Mouse (Mus musculus) ovary, postnatal 14 days (tissue): ENCODE measurements around the gene Cyp2f2.

Source experiments
- DNase-seq: peaks from one replicate; pipeline ENCODE4 v3.0.0; 2022; ENCODE audit warnings: low spot score

Gene Cyp2f2

GRCm38 (mm10) chr7:27153205-27153764, 33.6 kb downstream of the Cyp2f2 start, which contains the start of gene Cyp2t4:
Gene Cyp2t4 (plus strand): TSS chr7:27153714.
- no peak for DNase-seq

DNA sequence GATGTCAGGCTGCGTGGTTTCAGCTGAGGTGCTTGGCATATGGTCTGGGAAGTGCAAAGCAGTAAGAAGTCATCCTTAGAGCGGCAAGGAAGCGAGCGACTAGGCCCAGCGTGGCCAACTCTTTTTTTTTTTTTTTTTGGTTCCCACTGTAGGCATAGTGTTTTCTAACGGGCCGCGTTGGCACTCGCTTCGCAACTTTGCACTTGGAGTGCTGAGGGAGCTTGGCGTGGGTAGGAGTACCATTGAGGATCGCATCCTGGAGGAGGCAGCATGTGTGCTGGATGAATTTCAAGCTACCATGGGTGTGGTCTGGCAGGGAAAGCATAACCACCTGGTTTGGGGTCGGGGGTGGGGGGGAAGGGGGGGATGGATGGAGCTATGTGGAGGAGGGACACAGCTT, 36.3 kb downstream of the Cyp2f2 start:
- DNase-seq = no peak

DNA sequence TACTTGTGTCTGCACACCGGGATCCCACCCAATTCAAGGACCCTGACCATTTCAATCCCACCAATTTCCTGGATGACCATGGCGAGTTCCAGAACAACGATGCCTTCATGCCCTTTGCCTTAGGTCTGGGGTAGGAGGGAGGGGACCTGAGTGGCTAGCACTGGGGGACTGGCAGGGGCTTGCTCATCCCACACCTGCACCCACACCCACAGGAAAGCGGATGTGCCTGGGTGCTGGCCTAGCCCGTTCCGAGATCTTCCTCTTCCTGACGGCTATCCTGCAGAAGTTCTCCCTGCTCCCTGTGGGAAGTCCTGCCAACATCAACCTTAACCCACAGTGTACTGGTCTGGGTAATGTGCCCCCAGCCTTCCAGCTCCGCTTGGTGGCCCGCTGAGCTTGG, 38.5 kb downstream of the Cyp2f2 start:
- no peak for DNase-seq

- DNase-seq = no peak
These were observed 39.5 kb downstream of the Cyp2f2 start for GRCm38 (mm10) chr7:27159256-27159655.

- DNase-seq = peak; percentile 77
These were observed 40.2 kb downstream of the Cyp2f2 start for GRCm38 (mm10) chr7:27159882-27160281.

GRCm38 (mm10) chr7:27160921-27161320, 41.2 kb downstream of the Cyp2f2 start:
- no peak for DNase-seq

GRCm38 (mm10) chr7:27161744-27162143, 42.0 kb downstream of the Cyp2f2 start:
- DNase-seq = no peak

DNA sequence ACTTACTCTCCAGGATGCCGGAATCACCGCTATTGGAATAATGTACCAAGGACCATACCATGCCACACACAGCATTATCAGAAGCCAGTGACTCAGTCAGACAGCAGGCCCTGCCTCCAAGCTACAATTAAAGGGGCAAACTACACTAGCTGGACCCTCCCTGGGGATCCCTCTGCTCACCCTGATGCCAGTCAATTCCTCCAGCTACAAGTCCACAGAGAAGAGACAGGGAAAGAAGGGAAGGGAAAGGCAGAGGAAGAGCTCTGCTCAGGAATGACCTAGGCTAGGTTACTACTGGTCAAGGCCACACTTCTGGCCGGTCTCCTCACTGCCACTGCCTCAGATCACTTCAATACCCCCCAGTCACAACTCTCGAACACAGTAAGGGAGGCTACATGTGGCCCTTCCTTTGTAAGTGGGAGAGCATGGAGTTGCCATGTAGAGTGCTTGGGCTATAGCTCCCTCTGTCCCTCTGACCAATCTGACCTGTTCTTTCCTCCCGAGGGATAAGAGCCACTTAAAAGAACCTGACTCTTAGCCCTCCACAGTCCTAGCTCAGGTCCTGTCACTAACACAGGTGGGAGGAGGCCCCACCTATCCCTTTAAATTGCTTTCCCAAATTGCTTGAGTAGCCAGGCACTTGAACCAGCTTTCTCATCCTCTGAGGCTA, 43.2 kb downstream of the Cyp2f2 start:
- no peak for DNase-seq

DNA sequence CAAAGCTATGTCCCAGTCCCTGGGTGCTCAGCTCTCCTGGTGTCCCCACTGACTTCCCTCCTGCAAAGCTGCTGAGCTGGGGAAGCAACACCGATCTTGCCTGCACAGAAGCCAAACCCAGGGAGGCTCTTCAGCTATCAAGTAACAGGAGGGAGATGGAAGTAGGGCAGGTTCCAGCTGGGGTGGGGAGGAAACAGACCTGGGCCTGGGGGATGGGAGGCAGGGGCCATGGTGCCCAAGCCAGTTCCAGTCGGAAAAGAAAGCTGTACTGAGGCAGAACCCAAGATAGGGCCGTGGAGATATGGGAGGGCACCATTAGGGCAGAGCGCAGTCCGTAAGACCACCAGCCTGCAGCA, 43.7 kb downstream of the Cyp2f2 start:
- DNase-seq = no peak

- no peak for DNase-seq
These were observed 44.6 kb downstream of the Cyp2f2 start for GRCm38 (mm10) chr7:27164112-27164947.

GRCm38 (mm10) chr7:27165007-27165655, 45.4 kb downstream of the Cyp2f2 start:
- DNase-seq = no peak

DNA sequence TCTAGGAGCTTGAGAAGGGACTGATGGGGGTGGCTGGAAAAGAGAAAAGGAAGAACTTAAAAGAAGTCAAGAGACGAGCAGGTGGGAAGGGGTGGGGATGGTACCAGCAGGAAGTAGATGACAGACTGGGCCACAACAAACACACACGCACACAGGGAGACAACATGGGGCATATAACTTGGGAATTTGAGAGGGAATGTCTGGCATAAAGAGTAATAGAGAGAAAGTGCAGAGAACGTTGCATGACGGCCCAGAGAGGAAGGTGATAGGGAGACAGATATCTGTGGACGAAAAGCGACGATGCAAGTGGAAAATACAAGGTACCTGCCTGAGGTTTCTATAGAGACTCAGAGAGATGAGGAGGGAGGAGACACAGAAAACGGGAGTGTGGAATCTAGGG, 46.0 kb downstream of the Cyp2f2 start:
- DNase-seq = no peak

- peak; percentile 76 for DNase-seq
These were observed 46.5 kb downstream of the Cyp2f2 start for GRCm38 (mm10) chr7:27166229-27166613.

- peak; percentile 91 for DNase-seq
These were observed 47.1 kb downstream of the Cyp2f2 start, which contains the start of gene Egln2 for GRCm38 (mm10) chr7:27166614-27167474. Gene Egln2 (minus strand): TSS chr7:27166802.

GRCm38 (mm10) chr7:27167475-27168094, 47.9 kb downstream of the Cyp2f2 start:
- DNase-seq = no peak

GRCm38 (mm10) chr7:27168371-27168770, 48.7 kb downstream of the Cyp2f2 start:
- DNase-seq = no peak

- DNase-seq = no peak
These were observed 51.3 kb downstream of the Cyp2f2 start for GRCm38 (mm10) chr7:27170981-27171380.

GRCm38 (mm10) chr7:27174496-27174895, 54.8 kb downstream of the Cyp2f2 start:
- no peak for DNase-seq

DNA sequence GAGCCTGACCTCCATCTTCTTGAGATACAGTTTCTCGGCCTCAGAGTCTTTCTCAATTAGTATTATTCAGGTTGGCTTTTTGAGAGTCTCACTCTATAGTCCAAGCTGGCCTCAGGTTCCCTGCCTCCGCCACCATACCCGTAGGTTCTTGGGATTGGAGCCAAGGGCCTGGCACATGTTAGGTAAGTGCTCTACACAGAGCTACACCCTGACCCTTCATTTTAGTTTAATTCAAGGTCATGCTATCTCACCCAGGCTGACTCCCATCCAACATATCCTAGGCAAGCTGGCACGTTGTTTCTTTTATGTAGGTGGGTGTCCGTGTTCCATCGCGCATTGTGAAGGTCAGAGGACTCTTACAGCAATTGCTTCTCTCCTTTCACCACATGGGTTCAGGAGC, 55.2 kb downstream of the Cyp2f2 start:
- DNase-seq = no peak

GRCm38 (mm10) chr7:27177942-27178323, 58.2 kb downstream of the Cyp2f2 start:
- DNase-seq = no peak
